Mouse (Mus musculus): ENCODE measurements around the gene Grb2. TPM values are rescaled to one million over a fixed set of nuclear protein-coding genes. Genes with fewer than 3 reads are reported as not detected.
A peak's percentile ranks its signal among the peaks of the same experiment; 100 is the strongest.

Grb2 gene
- polyA plus RNA-seq, 1 experiment from 2014 or later: 113 TPM

DNA sequence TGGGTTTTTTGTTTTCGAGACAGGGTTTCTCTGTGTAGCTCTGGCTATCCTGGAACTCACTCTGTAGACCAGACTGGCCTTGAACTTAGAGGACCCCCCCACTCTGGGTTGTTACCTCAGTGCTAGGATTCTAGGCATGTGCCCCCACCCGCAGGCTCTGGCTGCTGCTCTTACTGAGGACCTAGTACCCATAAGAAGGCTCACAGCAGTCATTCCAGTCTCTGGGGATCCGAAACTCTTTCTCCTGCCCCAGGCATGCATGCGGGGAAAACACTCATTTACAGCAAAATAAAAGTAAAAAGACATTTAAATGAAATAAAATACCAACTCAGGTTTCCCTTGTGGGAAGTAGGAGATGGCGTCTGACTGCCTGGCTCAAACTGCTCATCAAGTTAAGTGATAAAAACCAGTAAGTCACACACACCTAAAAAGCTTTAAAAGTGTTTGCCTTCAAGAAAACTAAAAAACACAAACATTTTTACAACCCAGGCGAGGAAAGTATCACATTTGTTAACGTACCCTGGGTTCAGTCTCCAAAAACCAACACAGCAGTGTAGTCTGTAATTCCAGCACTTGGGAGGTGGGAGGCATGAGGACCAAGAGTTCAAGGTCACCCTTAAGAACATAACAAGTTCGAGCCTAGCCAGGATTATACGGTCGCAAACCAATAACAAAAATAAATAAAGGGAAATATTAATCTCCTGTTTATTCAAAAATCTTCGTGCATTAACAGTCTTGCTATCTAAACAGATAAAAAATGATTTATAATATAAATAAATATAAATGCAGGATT, 81.4 kb downstream of the Grb2 start:
- no peaks in the 10 kb centered on the region for H3K9me3 ChIP-seq (replicated peaks; ENCODE audit: control insufficient read depth, low read length)
- DNase-seq (ENCODE audit: low spot score) (no peak), ATAC-seq (no peak)
- H3K9ac ChIP-seq (ENCODE audit: low read length): peak overlapping the region; percentile 74
- peak overlapping the region; percentile 68 for H3K4me3 ChIP-seq (ENCODE audit: low read depth, low read length)
- peaks cover 4% of the 10 kb centered on the region; the same call in 1 of the 2 replicates for H3K4me1 ChIP-seq (ENCODE audit: control insufficient read depth, insufficient read depth, low read length)
- H3K36me3 ChIP-seq (ENCODE audit: control insufficient read depth, insufficient read depth, low read length): peaks cover 16% of the 10 kb centered on the region
- WGBS: 57% methylated on average over 11 of the region's 11 CpGs
- no peaks in the 10 kb centered on the region for H3K27me3 ChIP-seq (replicated peaks; ENCODE audit: control insufficient read depth, insufficient read depth, low read length)
- H3K4me2 ChIP-seq (ENCODE audit: low read length): peak overlapping the region; percentile 89
- no peak overlapping the region for H3K27ac ChIP-seq (ENCODE audit: low read depth, low read length)

DNA sequence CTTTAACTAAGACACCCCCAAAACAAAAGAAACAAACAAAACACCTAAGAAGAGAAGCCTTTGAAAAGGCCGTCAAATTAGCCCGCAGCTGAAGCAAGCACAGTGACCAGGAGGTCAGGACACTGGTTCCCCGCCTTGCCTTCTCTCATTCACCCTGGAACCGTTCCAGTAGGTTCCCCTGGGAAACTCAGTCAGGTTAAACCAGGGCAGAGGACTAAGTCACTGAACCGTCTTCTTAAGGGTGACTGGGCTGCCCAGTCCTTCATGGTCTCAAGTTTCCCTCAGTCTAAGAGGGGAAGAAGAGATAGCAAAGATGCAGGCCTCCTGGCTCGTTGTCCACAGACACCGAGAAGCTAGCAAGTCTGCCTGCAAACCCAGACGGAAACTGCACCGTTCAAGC, 82.5 kb downstream of the Grb2 start:
- peaks cover 24% of the 10 kb centered on the region for H3K36me3 ChIP-seq (ENCODE audit: control insufficient read depth, insufficient read depth, low read length)
- no peaks in the 10 kb centered on the region for H3K9me3 ChIP-seq (replicated peaks; ENCODE audit: control insufficient read depth, low read length)
- no peak overlapping the region for H3K4me3 ChIP-seq (ENCODE audit: low read depth, low read length)
- 86% methylated on average over 9 of the region's 9 CpGs for WGBS
- H3K9ac ChIP-seq (ENCODE audit: low read length): no peak overlapping the region
- ATAC-seq (no peak), DNase-seq (ENCODE audit: low spot score) (no peak)
- no peaks in the 10 kb centered on the region for H3K27me3 ChIP-seq (replicated peaks; ENCODE audit: control insufficient read depth, insufficient read depth, low read length)
- H3K27ac ChIP-seq (ENCODE audit: low read depth, low read length): no peak overlapping the region
- peaks cover 4% of the 10 kb centered on the region; the same call in 1 of the 2 replicates for H3K4me1 ChIP-seq (ENCODE audit: control insufficient read depth, insufficient read depth, low read length)
- no peak overlapping the region for H3K4me2 ChIP-seq (ENCODE audit: low read length)

DNA sequence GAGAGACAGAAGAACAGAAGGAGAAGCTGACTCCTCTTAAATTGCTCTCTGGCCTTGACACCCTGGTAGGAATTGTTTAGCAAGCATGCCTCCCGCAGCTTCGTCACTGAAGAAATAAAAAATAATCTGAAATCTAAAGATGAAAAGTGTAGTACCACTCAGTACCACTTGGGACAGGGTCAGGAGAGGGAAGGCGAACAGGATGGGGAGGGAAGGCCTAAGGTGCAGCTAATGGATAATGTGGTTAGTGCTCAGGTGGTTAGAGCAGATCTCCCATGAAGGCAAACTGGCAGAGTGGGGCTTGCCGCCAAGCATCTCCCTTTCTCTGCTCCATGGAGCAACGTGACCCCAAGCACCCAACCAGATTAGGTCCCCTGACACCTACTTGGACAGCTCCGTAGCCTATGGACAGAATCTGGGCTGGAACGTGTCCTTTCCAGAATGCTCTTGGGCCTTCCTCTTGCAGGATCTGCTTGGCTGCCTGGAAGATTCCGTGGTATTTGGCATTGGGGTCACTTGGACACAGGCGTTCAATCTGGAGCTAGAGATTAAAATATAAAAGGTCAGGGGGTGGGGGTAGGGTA, 84.8 kb downstream of the Grb2 start:
- Histone ChIP-seq H3K9ac (ENCODE audit: low read length) (no peak overlapping the region), H3K4me1 (ENCODE audit: control insufficient read depth, insufficient read depth, low read length) (0 out of 2 replicates have a peak, but pooled peaks cover 4% of the 10 kb centered on the region), H3K27ac (ENCODE audit: low read depth, low read length) (no peak overlapping the region), H3K36me3 (ENCODE audit: control insufficient read depth, insufficient read depth, low read length) (peaks cover 42% of the 10 kb centered on the region), H3K27me3 (replicated peaks; ENCODE audit: control insufficient read depth, insufficient read depth, low read length) (no peaks in the 10 kb centered on the region), H3K4me2 (ENCODE audit: low read length) (no peak overlapping the region), H3K9me3 (replicated peaks; ENCODE audit: control insufficient read depth, low read length) (no peaks in the 10 kb centered on the region), H3K4me3 (ENCODE audit: low read depth, low read length) (no peak overlapping the region)
- DNase-seq (ENCODE audit: low spot score) (no peak), ATAC-seq (no peak)
- 69% methylated on average over 9 of the region's 9 CpGs for WGBS

DNA sequence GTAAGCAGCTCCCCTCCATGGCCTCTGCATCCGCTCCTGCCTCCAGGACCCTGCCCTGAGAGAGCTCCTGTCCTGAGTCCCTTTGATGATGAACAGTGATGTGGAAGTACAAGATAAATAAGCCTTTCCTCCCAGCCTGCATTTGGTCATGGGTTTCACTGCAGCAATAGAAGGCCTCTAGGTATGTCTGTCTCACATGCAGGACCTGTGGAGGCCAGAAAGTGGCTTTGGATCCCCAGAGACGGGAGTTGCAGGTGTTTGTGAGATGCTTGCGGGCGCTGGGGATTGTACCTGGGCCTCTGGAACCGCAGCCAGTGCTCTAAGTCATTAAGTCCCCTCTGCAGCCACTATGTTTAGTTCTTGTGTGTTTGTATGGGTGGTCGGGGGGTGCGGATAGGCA, 88.4 kb downstream of the Grb2 start:
- peaks cover 58% of the 10 kb centered on the region for H3K36me3 ChIP-seq (ENCODE audit: control insufficient read depth, insufficient read depth, low read length)
- no peaks in the 10 kb centered on the region for H3K9me3 ChIP-seq (replicated peaks; ENCODE audit: control insufficient read depth, low read length)
- ATAC-seq: no peak
- DNase-seq (ENCODE audit: low spot score): no peak
- no peaks in the 10 kb centered on the region for H3K27me3 ChIP-seq (replicated peaks; ENCODE audit: control insufficient read depth, insufficient read depth, low read length)
- H3K4me3 ChIP-seq (ENCODE audit: low read depth, low read length): no peak overlapping the region
- no peak overlapping the region for H3K27ac ChIP-seq (ENCODE audit: low read depth, low read length)
- WGBS: 94% methylated on average over 7 of the region's 7 CpGs
- H3K9ac ChIP-seq (ENCODE audit: low read length): no peak overlapping the region
- no peak overlapping the region for H3K4me2 ChIP-seq (ENCODE audit: low read length)
- no peaks in the 10 kb centered on the region for H3K4me1 ChIP-seq (ENCODE audit: control insufficient read depth, insufficient read depth, low read length)

DNA sequence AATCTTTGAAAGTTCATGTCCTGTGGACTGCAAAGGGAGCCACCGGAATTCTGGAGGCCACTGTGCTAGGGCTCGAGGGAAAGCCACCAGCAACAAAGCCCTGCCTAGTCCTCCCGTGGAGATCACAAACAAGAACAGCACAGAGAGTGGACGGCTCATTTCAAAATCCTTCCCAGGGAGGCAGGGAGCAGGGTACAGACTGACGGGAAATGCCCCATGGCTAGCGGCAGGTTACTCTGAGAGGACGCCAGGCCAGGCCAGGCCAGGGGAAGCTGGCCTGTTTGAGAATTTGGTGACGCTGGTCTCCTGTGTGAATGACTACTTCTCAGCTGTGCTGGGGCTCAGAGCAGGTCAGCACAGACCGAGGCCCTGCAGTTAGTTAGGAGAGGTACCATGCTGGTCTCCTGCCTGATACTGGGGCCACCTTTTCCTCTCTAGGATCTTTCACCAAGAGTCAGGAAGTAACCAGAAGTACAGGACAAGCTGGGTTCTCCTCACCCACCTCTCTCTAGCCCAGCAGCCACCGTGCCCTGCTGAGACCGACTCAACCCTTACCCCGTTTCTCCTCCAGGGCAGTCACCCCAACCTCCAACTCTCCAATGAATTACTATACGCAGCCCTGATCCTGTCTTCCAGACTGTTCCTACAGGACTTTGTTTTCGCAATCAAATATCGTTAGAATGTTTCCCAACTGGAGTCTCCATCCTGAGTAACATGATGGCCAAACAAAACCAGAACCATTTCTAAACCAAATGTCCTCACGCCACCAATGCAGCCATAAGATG, 89.5 kb downstream of the Grb2 start:
- H3K4me1 ChIP-seq (ENCODE audit: control insufficient read depth, insufficient read depth, low read length): no peaks in the 10 kb centered on the region
- H3K4me2 ChIP-seq (ENCODE audit: low read length): no peak overlapping the region
- no peaks in the 10 kb centered on the region for H3K27me3 ChIP-seq (replicated peaks; ENCODE audit: control insufficient read depth, insufficient read depth, low read length)
- H3K9me3 ChIP-seq (replicated peaks; ENCODE audit: control insufficient read depth, low read length): no peaks in the 10 kb centered on the region
- peaks cover 62% of the 10 kb centered on the region for H3K36me3 ChIP-seq (ENCODE audit: control insufficient read depth, insufficient read depth, low read length)
- ATAC-seq (no peak), DNase-seq (ENCODE audit: low spot score) (no peak)
- WGBS: 87% methylated on average over 16 of the region's 16 CpGs
- H3K4me3 ChIP-seq (ENCODE audit: low read depth, low read length): no peak overlapping the region
- no peak overlapping the region for H3K9ac ChIP-seq (ENCODE audit: low read length)
- no peak overlapping the region for H3K27ac ChIP-seq (ENCODE audit: low read depth, low read length)

DNA sequence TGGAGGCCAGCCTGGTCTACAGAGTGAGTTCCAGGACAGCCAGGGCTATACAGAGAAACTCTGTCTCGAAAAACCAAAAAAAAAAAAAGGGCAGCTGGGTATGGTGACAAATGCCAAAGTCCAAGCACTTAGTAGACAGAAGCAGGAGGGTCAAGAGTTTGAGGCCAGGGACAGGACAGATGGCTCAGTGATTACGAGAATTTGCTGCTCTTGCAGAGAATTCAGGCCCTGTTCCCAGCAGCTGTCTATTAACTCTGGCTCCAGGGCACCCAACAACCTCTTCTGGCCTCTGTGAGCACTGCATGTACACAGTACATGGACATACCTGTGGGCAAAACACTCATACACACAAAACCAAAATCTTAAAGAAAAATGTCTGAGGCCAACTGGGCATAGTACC, 90.4 kb downstream of the Grb2 start:
- peaks cover 56% of the 10 kb centered on the region for H3K36me3 ChIP-seq (ENCODE audit: control insufficient read depth, insufficient read depth, low read length)

DNA sequence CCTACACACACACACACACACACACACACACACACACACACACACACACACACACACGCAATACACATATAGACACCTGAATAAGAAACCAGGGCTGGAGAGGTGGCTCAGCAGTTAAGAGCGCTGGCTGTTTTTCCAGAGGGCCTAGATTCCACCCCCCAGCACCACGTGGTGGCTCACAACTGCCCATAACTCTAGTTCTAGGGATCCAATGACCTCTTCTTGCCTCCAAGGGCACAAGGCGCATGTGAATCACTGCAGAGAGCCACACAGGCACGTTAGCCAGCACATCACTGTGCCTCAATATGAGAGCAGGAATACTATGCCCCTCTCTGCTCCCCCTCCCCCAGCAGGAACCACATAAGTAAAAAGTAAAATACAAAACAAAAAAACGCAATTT, 91.5 kb downstream of the Grb2 start:
- Histone ChIP-seq H3K36me3 (ENCODE audit: control insufficient read depth, insufficient read depth, low read length) (peaks cover 45% of the 10 kb centered on the region), H3K4me3 (ENCODE audit: low read depth, low read length) (no peak overlapping the region), H3K9ac (ENCODE audit: low read length) (no peak overlapping the region), H3K9me3 (replicated peaks; ENCODE audit: control insufficient read depth, low read length) (no peaks in the 10 kb centered on the region), H3K27ac (ENCODE audit: low read depth, low read length) (no peak overlapping the region), H3K4me1 (ENCODE audit: control insufficient read depth, insufficient read depth, low read length) (0 out of 2 replicates have a peak, but pooled peaks cover 2% of the 10 kb centered on the region), H3K4me2 (ENCODE audit: low read length) (no peak overlapping the region), H3K27me3 (replicated peaks; ENCODE audit: control insufficient read depth, insufficient read depth, low read length) (no peaks in the 10 kb centered on the region)
- DNase-seq (ENCODE audit: low spot score): no peak
- ATAC-seq: no peak
- WGBS: 84% methylated on average over 5 of the region's 6 CpGs

More for the DNA sequence above, 90.4 kb downstream of the Grb2 start:
- Histone ChIP-seq H3K4me2 (ENCODE audit: low read length) (no peak overlapping the region), H3K27ac (ENCODE audit: low read depth, low read length) (no peak overlapping the region), H3K9me3 (replicated peaks; ENCODE audit: control insufficient read depth, low read length) (no peaks in the 10 kb centered on the region), H3K27me3 (replicated peaks; ENCODE audit: control insufficient read depth, insufficient read depth, low read length) (no peaks in the 10 kb centered on the region), H3K4me3 (ENCODE audit: low read depth, low read length) (no peak overlapping the region), H3K9ac (ENCODE audit: low read length) (no peak overlapping the region), H3K4me1 (ENCODE audit: control insufficient read depth, insufficient read depth, low read length) (0 out of 2 replicates have a peak, but pooled peaks cover 2% of the 10 kb centered on the region)
- WGBS: 92% methylated on average over 2 of the region's 2 CpGs
- DNase-seq (ENCODE audit: low spot score) (no peak), ATAC-seq (no peak)

DNA sequence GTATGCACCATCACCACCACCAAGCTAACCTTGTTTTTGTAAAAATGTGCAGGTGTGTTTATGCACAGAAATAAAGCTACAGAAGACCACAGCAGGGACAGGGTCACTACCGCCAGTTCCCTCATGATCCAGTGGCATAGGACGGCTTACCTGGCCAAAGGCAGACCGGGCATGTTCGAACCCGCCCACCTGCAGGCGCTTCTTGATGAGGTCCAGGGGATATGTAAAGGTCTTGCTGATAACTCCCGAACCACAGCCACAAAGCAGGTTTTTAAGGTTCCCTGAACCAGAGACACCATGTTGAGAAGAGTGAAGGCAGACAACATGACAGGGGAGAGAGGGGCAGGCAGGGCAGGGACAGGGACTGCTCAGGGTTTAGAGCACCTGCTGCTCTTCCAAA, 92.0 kb downstream of the Grb2 start:
- Histone ChIP-seq H3K9me3 (replicated peaks; ENCODE audit: control insufficient read depth, low read length) (no peaks in the 10 kb centered on the region), H3K4me1 (ENCODE audit: control insufficient read depth, insufficient read depth, low read length) (0 out of 2 replicates have a peak, but pooled peaks cover 2% of the 10 kb centered on the region), H3K27me3 (replicated peaks; ENCODE audit: control insufficient read depth, insufficient read depth, low read length) (no peaks in the 10 kb centered on the region), H3K9ac (ENCODE audit: low read length) (no peak overlapping the region), H3K27ac (ENCODE audit: low read depth, low read length) (no peak overlapping the region), H3K36me3 (ENCODE audit: control insufficient read depth, insufficient read depth, low read length) (peaks cover 43% of the 10 kb centered on the region), H3K4me3 (ENCODE audit: low read depth, low read length) (no peak overlapping the region), H3K4me2 (ENCODE audit: low read length) (no peak overlapping the region)
- DNase-seq (ENCODE audit: low spot score) (no peak), ATAC-seq (no peak)
- 91% methylated on average over 7 of the region's 7 CpGs for WGBS

Measured in forebrain, embryonic 14.5 days (tissue).